Mouse (Mus musculus): Measurements from ENCODE around the gene Crtam. TPM values are rescaled to one million over a fixed set of nuclear protein-coding genes. Genes with fewer than 3 reads are reported as not detected.

Gene Crtam
- polyA plus RNA-seq, 1 experiment from 2014 or later, result 0.08 TPM

- no peak overlapping the region for H3K4me2 ChIP-seq (ENCODE audit: low read depth, low read length)
- no peaks in the 10 kb centered on the region for H3K4me1 ChIP-seq (ENCODE audit: insufficient read depth)
- H3K27me3 ChIP-seq (ENCODE audit: insufficient read depth, low read length), result no peaks in the 10 kb centered on the region
- H3K9me3 ChIP-seq (ENCODE audit: low read length), result no peaks in the 10 kb centered on the region
- WGBS (ENCODE audit: insufficient replicate concordance), result 81% methylated on average over 5 of the region's 5 CpGs
- no peak for ATAC-seq
- no peak overlapping the region for H3K9ac ChIP-seq (replicated peaks)
- H3K36me3 ChIP-seq (replicated peaks; ENCODE audit: insufficient read depth, low read length), result no peaks in the 10 kb centered on the region
- H3K4me3 ChIP-seq (ENCODE audit: low read depth, low read length), result no peak overlapping the region
- TF ChIP-seq CTCF (IDR thresholded peaks at IDR 0.05; ENCODE audit: low read depth), result no peak
- no peak for TF ChIP-seq EP300 (IDR thresholded peaks at IDR 0.05; ENCODE audit: low read depth)
- H3K27ac ChIP-seq (ENCODE audit: low read depth), result no peak overlapping the region
- DNase-seq, result no peak
These were observed 8.0 kb upstream of the Crtam start for GRCm38 (mm10) chr9:41012456-41012855.

DNA sequence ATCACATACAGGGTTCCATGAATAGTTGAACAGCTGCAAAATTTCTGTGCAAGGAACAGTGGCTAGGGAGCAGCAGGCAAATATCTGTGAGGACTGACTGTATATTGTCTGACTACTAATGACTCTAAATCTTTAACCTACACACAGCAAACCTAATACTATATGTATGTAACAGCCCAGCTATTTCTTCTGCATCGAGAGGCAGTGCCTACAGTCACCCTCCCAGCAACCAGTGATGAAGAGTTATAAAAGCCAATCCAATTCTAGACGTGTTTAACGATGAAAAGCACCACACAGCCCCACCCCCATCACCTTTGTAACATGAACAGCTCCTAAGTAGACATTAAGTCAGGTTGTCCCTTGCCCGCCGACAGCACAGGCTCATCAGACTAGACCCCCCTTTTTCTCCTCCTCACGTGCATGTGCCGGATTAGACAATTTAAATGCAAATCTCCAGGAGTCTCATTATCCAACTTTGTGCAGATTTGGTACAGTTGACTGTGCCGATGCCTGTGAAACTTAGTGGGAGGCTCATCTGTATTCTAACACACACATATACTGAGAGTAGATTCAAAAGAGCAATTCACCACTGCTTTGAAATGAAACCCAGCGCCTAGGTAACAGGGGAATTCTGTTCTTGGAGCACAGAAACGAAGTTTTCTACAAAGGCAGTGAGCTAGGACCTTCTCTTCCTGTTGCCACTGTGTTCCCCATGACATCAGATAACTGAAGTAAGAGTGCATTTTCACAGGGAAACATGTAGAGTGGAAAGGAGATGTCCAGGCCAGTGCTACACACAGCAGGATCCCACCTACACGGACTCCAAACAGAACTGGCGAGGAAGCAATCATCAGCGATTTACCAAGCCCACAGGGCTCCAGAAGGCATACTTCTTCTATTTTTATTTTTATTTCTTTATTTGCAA, 7.3 kb upstream of the Crtam start:
- Histone ChIP-seq H3K27me3 (ENCODE audit: insufficient read depth, low read length) (no peaks in the 10 kb centered on the region), H3K27ac (ENCODE audit: low read depth) (no peak overlapping the region), H3K4me1 (ENCODE audit: insufficient read depth) (no peaks in the 10 kb centered on the region), H3K4me3 (ENCODE audit: low read depth, low read length) (no peak overlapping the region), H3K9ac (replicated peaks) (no peak overlapping the region), H3K36me3 (replicated peaks; ENCODE audit: insufficient read depth, low read length) (no peaks in the 10 kb centered on the region), H3K9me3 (ENCODE audit: low read length) (no peaks in the 10 kb centered on the region), H3K4me2 (ENCODE audit: low read depth, low read length) (no peak overlapping the region)
- DNase-seq (no peak), ATAC-seq (no peak)
- 83% methylated on average over 13 of the region's 13 CpGs for WGBS (ENCODE audit: insufficient replicate concordance)
- no peak for TF ChIP-seq CTCF (IDR thresholded peaks at IDR 0.05; ENCODE audit: low read depth)
- TF ChIP-seq EP300 (IDR thresholded peaks at IDR 0.05; ENCODE audit: low read depth), result no peak

DNA sequence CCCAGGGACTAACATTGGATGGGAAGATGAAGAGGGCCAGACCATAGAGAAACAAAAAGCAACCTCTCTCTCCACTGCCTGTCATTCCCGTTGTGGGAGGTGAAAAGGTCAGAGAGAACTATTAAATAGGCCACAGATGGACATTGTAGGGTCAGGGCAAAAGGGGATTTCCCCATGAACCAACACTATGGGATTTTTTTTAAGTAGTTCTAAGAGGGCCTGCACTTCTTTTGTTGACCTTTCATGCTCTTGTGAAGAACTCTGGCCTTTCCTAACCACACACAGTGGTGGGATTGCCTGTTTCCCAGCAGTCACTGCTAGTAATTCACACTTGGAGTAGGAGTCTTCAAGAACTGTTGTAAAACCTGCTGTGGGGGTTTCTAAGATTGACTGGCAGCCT, 3.4 kb upstream of the Crtam start:
- DNase-seq, result no peak
- no peak overlapping the region for H3K27ac ChIP-seq (ENCODE audit: low read depth)
- no peak overlapping the region for H3K4me2 ChIP-seq (ENCODE audit: low read depth, low read length)
- H3K9me3 ChIP-seq (ENCODE audit: low read length), result no peaks in the 10 kb centered on the region
- H3K9ac ChIP-seq (replicated peaks), result no peak overlapping the region
- no peaks in the 10 kb centered on the region for H3K27me3 ChIP-seq (ENCODE audit: insufficient read depth, low read length)
- H3K36me3 ChIP-seq (replicated peaks; ENCODE audit: insufficient read depth, low read length), result no peaks in the 10 kb centered on the region
- H3K4me3 ChIP-seq (ENCODE audit: low read depth, low read length), result no peak overlapping the region
- ATAC-seq, result no peak
- WGBS (ENCODE audit: insufficient replicate concordance), result 32% methylated on average over 1 of the region's 1 CpGs
- H3K4me1 ChIP-seq (ENCODE audit: insufficient read depth), result no peaks in the 10 kb centered on the region
- TF ChIP-seq CTCF (IDR thresholded peaks at IDR 0.05; ENCODE audit: low read depth) (no peak), EP300 (IDR thresholded peaks at IDR 0.05; ENCODE audit: low read depth) (no peak)

DNA sequence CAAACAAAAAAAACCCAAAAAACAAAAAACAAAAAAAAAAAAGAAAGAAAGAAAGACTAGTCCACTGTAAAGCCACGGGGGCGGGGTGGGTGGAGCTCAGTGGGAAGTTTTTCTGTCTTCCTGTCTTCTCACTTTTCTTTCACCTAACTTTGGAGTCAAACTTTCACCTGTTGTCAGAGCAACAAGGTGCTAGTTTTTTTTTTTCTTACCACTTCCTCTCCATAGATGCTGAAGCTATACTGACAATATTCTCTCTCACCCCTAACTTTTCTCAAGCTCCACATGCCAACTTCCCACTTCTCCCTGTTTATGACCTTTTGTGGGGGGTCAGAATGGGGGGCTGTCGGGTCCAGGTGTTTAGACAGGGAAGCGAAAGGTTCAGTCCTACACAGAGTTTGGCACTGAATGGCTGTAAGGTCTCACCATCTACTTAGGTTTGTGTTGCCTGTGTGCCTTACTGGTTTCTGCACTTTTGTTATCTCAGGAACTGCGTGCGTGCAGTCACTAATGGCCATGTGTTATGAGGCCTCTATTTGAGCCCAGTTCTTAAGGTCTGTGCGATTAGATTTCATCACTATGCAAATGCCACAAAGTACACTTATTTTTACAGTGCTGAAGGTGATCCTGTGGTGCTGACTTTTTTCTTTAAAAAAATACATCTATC, 7.2 kb downstream of the Crtam start:
- Histone ChIP-seq H3K4me1 (ENCODE audit: insufficient read depth) (no peaks in the 10 kb centered on the region), H3K4me3 (ENCODE audit: low read depth, low read length) (no peak overlapping the region), H3K27ac (ENCODE audit: low read depth) (no peak overlapping the region), H3K9me3 (ENCODE audit: low read length) (no peaks in the 10 kb centered on the region), H3K9ac (replicated peaks) (no peak overlapping the region), H3K36me3 (replicated peaks; ENCODE audit: insufficient read depth, low read length) (no peaks in the 10 kb centered on the region), H3K4me2 (ENCODE audit: low read depth, low read length) (no peak overlapping the region), H3K27me3 (ENCODE audit: insufficient read depth, low read length) (no peaks in the 10 kb centered on the region)
- no peak for DNase-seq
- TF ChIP-seq EP300 (IDR thresholded peaks at IDR 0.05; ENCODE audit: low read depth) (no peak), CTCF (IDR thresholded peaks at IDR 0.05; ENCODE audit: low read depth) (no peak)
- WGBS (ENCODE audit: insufficient replicate concordance), result 71% methylated on average over 7 of the region's 7 CpGs
- no peak for ATAC-seq

GRCm38 (mm10) chr9:40994075-40994474, 10.4 kb downstream of the Crtam start:
- TF ChIP-seq CTCF (IDR thresholded peaks at IDR 0.05; ENCODE audit: low read depth), result no peak
- no peak for TF ChIP-seq EP300 (IDR thresholded peaks at IDR 0.05; ENCODE audit: low read depth)

GRCm38 (mm10) chr9:40991511-40991910, 12.9 kb downstream of the Crtam start:
- 89% methylated on average over 6 of the region's 6 CpGs for WGBS (ENCODE audit: insufficient replicate concordance)
- ATAC-seq (no peak), DNase-seq (no peak)
- H3K27me3 ChIP-seq (ENCODE audit: insufficient read depth, low read length), result no peaks in the 10 kb centered on the region
- H3K4me1 ChIP-seq (ENCODE audit: insufficient read depth), result no peaks in the 10 kb centered on the region
- TF ChIP-seq CTCF (IDR thresholded peaks at IDR 0.05; ENCODE audit: low read depth) (no peak), EP300 (IDR thresholded peaks at IDR 0.05; ENCODE audit: low read depth) (no peak)
- H3K36me3 ChIP-seq (replicated peaks; ENCODE audit: insufficient read depth, low read length), result no peaks in the 10 kb centered on the region
- H3K9me3 ChIP-seq (ENCODE audit: low read length), result no peaks in the 10 kb centered on the region
- H3K4me3 ChIP-seq (ENCODE audit: low read depth, low read length), result no peak overlapping the region
- no peak overlapping the region for H3K4me2 ChIP-seq (ENCODE audit: low read depth, low read length)
- H3K27ac ChIP-seq (ENCODE audit: low read depth), result no peak overlapping the region
- H3K9ac ChIP-seq (replicated peaks), result no peak overlapping the region

More at GRCm38 (mm10) chr9:40994075-40994474, 10.4 kb downstream of the Crtam start:
- Histone ChIP-seq H3K9me3 (ENCODE audit: low read length) (no peaks in the 10 kb centered on the region), H3K4me3 (ENCODE audit: low read depth, low read length) (no peak overlapping the region), H3K4me2 (ENCODE audit: low read depth, low read length) (no peak overlapping the region), H3K27me3 (ENCODE audit: insufficient read depth, low read length) (no peaks in the 10 kb centered on the region), H3K36me3 (replicated peaks; ENCODE audit: insufficient read depth, low read length) (no peaks in the 10 kb centered on the region), H3K9ac (replicated peaks) (no peak overlapping the region), H3K27ac (ENCODE audit: low read depth) (no peak overlapping the region), H3K4me1 (ENCODE audit: insufficient read depth) (no peaks in the 10 kb centered on the region)
- WGBS (ENCODE audit: insufficient replicate concordance), result 65% methylated on average over 5 of the region's 5 CpGs
- ATAC-seq (no peak), DNase-seq (no peak)

Data from liver, postnatal 0 days (tissue).